Mouse (Mus musculus): ENCODE results near the gene Mettl27. TPM values are rescaled to one million over a fixed set of nuclear protein-coding genes. Genes with fewer than 3 reads are reported as not detected.
"Not testable (repeated sequence)": the region's sequence is repeated elsewhere in the genome, so short reads cannot be mapped to it uniquely, and the experiment has no call there.

Gene Mettl27
- total RNA-seq, 2 experiments from 2014 or later: 28.3 to 41.1 TPM

DNA sequence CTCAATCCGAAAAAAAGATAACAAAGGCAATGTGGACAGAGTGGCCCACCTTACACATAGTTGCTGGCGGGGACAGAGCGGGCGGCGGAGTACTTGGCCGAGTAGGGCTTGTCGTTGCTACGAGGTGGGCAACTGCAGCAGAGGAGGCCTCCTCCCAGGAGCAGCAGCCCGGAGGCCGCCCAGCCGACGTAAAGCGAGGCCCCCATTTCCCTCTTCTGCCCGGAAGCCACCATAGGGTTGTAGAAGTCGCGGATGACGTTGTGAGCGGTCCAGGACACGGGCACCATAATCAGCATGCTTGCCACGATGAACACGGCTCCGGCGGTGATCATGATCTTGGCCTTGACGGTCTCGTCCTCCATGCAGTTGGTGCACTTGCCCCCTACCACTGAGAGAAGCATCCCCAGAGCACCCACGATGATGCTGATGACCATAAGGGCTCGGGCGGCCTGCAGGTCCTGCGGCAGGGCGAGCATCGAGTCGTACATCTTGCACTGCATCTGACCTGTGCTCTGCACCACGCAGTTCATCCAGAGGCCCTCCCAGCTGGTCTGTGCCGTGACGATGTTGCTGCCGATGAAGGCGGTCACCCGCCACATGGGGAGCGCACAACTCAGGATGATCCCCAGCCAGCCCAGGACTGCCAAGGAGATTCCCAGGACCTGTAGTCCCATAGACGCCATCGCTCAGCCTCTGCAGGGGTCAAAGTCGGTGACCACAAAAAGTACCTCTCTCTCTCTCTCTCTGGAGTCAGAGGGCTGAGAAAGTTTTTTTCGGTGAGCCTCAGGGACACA lies 14.1 kb downstream of the Mettl27 start:
- no peak for ATAC-seq (replicated peaks; ENCODE audit: low FRiP score, poor library complexity, severe bottlenecking)

- ATAC-seq (replicated peaks; ENCODE audit: low FRiP score, poor library complexity, severe bottlenecking): no peak
These were observed 14.7 kb downstream of the Mettl27 start, which contains the start of gene Cldn4 for GRCm38 (mm10) chr5:134946857-134947255. TSS of gene Cldn4 (minus strand) at chr5:134946934.

- no peak for ATAC-seq (replicated peaks; ENCODE audit: low FRiP score, poor library complexity, severe bottlenecking)
These were observed 15.4 kb downstream of the Mettl27 start for GRCm38 (mm10) chr5:134947420-134948084.

DNA sequence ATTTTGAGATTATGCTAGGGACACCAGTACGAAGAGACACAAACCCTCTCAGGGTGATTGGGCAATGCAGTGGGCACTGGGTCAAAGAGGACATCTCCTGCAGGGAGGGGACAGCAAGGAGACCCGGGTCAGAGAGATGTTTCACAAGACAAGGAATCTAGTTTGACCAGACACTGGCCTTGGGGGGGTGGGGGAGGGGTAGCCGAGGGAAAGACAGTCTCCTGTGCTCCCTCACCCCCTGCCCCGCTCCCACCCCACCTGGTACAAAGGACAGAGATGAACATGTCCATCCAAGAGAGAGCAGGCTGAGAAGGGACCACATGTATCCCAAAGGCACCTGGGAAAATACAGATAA lies 15.9 kb downstream of the Mettl27 start:
- no peak for ATAC-seq (replicated peaks; ENCODE audit: low FRiP score, poor library complexity, severe bottlenecking)

DNA sequence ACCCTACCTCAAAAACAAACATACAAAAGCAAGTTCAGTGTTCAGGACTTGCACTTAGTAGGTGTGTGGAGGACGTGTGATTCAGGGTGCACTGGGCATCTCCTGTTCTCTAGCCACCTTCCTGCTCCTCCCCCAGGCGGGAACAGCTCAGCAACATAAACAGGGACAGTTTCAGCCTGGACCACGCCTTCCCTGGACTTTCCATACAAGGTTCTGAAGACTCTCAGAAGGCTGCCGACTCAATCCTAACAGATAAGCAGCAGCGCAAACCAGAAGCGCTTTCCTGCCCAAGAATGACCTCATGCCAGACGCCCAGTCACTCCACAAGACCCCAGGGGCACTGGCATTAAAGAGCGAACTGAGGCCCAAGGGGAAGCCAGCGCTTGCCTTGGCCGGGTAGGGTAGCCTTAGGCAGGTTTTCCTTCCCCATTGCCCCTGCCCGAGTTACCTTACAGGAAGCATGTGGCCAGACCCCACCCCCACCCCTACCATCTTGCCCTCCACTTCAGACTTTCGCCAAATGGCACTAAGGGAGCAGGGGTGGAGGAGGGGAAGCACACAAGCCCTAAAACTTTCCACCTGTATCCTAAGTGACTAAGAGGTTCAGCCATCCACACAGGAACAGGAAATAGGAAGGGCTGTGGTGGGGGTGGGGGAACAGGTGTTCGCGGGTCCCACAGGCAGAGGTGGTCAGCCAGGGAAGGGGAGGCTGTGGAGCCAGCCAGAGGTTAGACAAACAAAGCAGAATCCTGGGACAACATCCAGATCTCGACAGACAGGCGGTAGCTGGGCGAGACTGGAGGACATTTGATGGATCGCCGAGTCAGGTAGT lies 19.1 kb downstream of the Mettl27 start:
- peak; percentile 33; the same call in 1 of the 2 replicates for ATAC-seq (replicated peaks; ENCODE audit: low FRiP score, poor library complexity, severe bottlenecking)

GRCm38 (mm10) chr5:134955491-134955890 lies 23.3 kb downstream of the Mettl27 start:
- no peak for ATAC-seq (replicated peaks; ENCODE audit: low FRiP score, poor library complexity, severe bottlenecking)

- ATAC-seq (replicated peaks; ENCODE audit: low FRiP score, poor library complexity, severe bottlenecking): peak; percentile 58; the same call in 1 of the 2 replicates
These were observed 26.9 kb downstream of the Mettl27 start for GRCm38 (mm10) chr5:134959114-134959513.

- no peak for ATAC-seq (replicated peaks; ENCODE audit: low FRiP score, poor library complexity, severe bottlenecking)
These were observed 28.3 kb downstream of the Mettl27 start for GRCm38 (mm10) chr5:134960430-134960829.

- no peak for ATAC-seq (replicated peaks; ENCODE audit: low FRiP score, poor library complexity, severe bottlenecking)
These were observed 29.4 kb downstream of the Mettl27 start for GRCm38 (mm10) chr5:134961519-134961918.

- ATAC-seq (replicated peaks; ENCODE audit: low FRiP score, poor library complexity, severe bottlenecking): no peak
These were observed 31.4 kb downstream of the Mettl27 start for GRCm38 (mm10) chr5:134963546-134963945.

DNA sequence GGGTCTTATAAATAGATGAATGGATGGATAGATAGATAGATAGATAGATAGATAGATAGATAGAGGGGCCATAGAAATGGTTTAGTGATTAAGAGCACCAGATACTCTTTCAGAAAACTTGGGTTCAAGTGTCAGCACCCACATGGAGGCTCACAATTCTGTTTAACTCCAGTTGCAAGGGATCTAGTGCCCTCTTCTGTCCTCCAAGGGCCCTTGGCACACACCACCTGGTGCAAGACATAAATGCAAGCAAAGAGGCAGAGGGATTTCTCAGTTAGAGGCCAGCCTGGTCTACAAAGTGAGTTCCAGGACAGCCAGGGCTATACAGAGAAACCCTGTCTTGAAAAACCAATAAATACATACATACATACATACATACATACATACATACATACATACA lies 32.5 kb downstream of the Mettl27 start:
- ATAC-seq (replicated peaks; ENCODE audit: low FRiP score, poor library complexity, severe bottlenecking): not testable (repeated sequence)

- ATAC-seq (replicated peaks; ENCODE audit: low FRiP score, poor library complexity, severe bottlenecking): peak; percentile 82
These were observed 33.3 kb downstream of the Mettl27 start for GRCm38 (mm10) chr5:134965473-134965851.

DNA sequence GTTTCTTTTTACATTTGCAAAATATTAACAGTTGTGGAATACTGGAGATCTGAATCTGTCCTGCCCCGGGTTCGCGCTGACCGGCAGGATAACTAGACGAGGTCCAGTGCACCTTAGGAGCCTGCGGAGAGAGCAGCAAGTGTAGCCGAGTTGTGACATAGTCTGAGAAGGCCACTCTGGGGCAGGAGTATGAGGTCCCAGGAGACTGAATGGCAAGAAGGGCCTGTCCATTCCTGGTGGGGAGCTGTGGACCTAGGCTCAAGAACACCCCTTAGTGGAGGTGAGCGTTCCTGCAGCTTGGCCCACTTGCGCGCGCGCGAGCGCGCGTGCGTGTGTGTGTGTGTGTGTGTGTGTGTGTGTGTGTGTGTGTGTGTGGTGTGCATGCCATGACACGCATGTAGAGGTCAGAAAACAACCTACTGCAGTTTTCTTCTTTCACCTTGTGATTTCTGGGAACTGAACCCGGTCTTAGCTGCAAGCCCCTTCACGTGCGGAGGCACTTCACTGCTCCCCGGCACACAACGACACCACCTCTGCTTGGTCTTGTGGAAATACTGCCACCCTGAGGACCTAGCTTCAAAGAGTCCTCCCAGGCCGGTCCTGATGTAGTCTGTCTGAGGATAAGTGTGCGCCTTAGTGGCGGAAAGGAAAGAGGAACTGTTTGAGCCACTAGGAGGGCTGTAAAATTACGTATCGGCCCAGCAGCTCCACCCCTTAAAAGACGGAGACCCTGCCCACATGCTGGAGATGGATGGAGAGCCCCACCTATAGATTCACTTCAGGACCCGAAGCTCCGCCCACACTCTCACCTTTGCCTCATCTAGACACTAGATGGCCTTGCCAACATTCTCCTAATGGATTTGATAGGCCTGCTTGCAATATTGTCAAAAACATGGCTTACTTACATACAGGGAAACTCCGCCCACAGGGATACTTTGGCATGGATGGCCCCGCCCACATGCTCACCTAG lies 34.0 kb downstream of the Mettl27 start:
- ATAC-seq (replicated peaks; ENCODE audit: low FRiP score, poor library complexity, severe bottlenecking): peak; percentile 89

DNA sequence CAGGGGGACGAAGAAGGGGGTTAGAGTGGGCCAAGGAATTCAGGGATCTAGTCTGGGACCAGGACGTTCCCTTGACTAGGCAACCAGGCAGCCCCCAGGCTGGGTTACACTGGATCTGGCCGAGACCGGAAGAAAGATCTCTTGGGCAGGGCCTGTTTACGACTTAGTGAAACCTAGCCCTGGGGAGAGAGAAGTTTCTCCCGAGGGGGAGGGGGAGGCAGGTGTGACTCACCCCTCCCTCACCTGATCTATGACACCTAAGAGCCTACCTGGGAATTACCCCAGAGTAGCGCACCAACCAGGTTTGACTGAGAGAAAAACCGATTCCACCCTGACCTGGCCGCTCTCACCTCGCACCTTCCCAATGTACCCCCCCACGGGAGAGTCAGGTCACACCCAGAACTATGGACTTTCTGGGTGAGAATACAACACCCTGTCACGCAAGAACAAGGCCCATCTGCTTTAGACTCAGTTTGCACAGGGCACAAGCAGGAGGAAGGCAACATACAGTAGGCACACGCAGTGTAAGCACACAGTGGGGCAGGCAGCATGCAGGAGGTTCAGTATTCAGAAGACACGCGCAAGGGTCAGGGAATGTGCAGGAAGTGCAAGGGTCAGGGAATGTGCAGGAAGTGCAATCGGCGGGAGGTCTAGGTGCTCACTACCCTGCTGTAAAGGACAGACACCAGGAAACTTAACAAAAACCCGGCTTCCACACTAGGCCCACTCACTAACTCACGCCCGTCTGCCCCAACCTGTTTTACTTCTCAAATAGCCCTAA lies 35.2 kb downstream of the Mettl27 start:
- ATAC-seq (replicated peaks; ENCODE audit: low FRiP score, poor library complexity, severe bottlenecking): no peak

DNA sequence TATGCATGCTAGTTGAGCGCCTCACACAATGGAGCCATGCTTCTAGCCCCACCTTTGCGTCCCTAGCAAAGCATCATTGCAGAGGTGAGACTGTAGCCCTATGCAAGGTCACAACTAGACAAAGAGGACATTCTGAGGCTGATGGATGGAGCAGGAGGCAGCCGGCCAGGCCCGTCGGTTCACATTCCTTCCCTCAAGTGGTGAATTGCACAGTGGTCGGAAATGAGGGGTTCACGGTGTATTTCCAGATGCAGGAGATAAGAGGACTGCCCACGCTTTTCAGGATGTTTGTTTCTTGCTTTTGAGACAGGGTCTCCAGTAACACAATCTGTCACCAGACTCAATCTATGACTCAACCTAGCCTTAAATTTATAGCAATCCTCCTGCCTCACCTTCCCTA lies 38.5 kb downstream of the Mettl27 start:
- no peak for ATAC-seq (replicated peaks; ENCODE audit: low FRiP score, poor library complexity, severe bottlenecking)

- ATAC-seq (replicated peaks; ENCODE audit: low FRiP score, poor library complexity, severe bottlenecking): no peak
These were observed 40.9 kb downstream of the Mettl27 start for GRCm38 (mm10) chr5:134973081-134973480.

DNA sequence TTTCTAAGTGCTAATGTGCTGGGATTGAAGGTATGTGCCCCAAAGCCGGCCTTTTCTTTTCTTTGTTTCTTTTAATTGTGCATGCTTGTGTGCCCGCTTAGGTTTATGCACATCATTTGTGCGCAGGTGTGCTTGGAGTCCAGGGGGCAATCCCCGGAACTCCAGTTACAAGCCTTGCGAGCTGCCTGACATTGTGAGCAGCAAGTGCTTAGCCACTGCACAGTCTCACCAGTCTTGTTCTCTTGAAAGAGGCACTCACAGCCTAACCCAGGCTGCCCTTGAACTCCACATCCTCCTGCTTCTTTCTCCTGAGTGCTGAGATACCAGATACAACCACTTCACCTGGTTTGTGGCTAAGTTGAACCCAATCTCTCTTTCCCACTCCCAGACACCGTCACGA lies 41.4 kb downstream of the Mettl27 start:
- ATAC-seq (replicated peaks; ENCODE audit: low FRiP score, poor library complexity, severe bottlenecking): no peak

GRCm38 (mm10) chr5:134974294-134974693 lies 42.1 kb downstream of the Mettl27 start:
- 0 out of 2 replicates have a peak, but pooled peaks have one; percentile 39 for ATAC-seq (replicated peaks; ENCODE audit: low FRiP score, poor library complexity, severe bottlenecking)

- ATAC-seq (replicated peaks; ENCODE audit: low FRiP score, poor library complexity, severe bottlenecking): no peak
These were observed 42.8 kb downstream of the Mettl27 start for GRCm38 (mm10) chr5:134974921-134975320.
